Mouse (Mus musculus) heart, embryonic 12.5 days (tissue): Measurements from ENCODE around the gene Nup85. TPM values are rescaled to one million over a fixed set of nuclear protein-coding genes. Genes with fewer than 3 reads are reported as not detected.

Experiments
- ATAC-seq: fragments of 200-750 bp; cut with Nextera tagmentation; 2 replicates; pipeline ENCODE4 v1.8.0; 2017; ENCODE audit warnings: moderate TSS enrichment, moderate library complexity; ENCODE audit not compliant: insufficient number of reproducible peaks, low FRiP score
- H3K27ac ChIP-seq: fragments of 300-500 bp; sonication (generic); 2 replicates; pipeline ENCODE4 v1.5.1; 2016; ENCODE audit warnings: mild to moderate bottlenecking, moderate library complexity; ENCODE audit not compliant: poor library complexity, severe bottlenecking
- H3K27me3 ChIP-seq: fragments of 300-500 bp; sonication (generic); replicated peaks from 2 replicates; pipeline ENCODE4 v1.6.1; 2016; ENCODE audit warnings: mild to moderate bottlenecking, moderate library complexity
- H3K36me3 ChIP-seq: fragments of 300-500 bp; sonication (generic); 2 replicates; pipeline ENCODE4 v1.6.1; 2016; ENCODE audit warnings: mild to moderate bottlenecking, moderate library complexity
- H3K4me1 ChIP-seq: fragments of 300-500 bp; sonication (generic); replicated peaks from 2 replicates; pipeline ENCODE4 v1.6.1; 2016; ENCODE audit warnings: mild to moderate bottlenecking
- H3K4me2 ChIP-seq: fragments of 300-500 bp; sonication (generic); 2 replicates; pipeline ENCODE4 v1.6.1; 2016; ENCODE audit warnings: mild to moderate bottlenecking, moderate library complexity
- H3K4me3 ChIP-seq: fragments of 300-500 bp; sonication (generic); 2 replicates; pipeline ENCODE4 v1.5.1; 2016; ENCODE audit warnings: mild to moderate bottlenecking
- H3K9ac ChIP-seq: fragments of 300-500 bp; sonication (generic); 2 replicates; pipeline ENCODE4 v1.6.1; 2016; ENCODE audit warnings: mild to moderate bottlenecking, moderate library complexity
- H3K9me3 ChIP-seq: fragments of 300-500 bp; sonication (generic); replicated peaks from 2 replicates; pipeline ENCODE4 v1.6.1; 2016; ENCODE audit warnings: mild to moderate bottlenecking, moderate library complexity
- WGBS: fragments of 180-500 bp; shearing (Covaris S2); methylation state at CpG from one replicate; pipeline ENCODE4 v1.1.7; 2016; 5-methylcytosine and 5-hydroxymethylcytosine counted together
- polyA plus RNA-seq: library from polyadenylated mRNA; unstranded; fragments of >200 nt; fragmentation: Nextera tagmentation; extraction: Ambion mirVana; gene quantifications from 2 replicates; pipeline ENCODE4 v1.2.1, GENCODE M21; 2016

Gene Nup85
- polyA plus RNA-seq, 1 experiment from 2014 or later: 117 TPM

GRCm38 (mm10) chr11:115614346-115615107, 50.3 kb downstream of the Nup85 start:
- H3K9me3 ChIP-seq: no peaks in the 10 kb centered on the region
- H3K4me2 ChIP-seq: no peak overlapping the region; the same call in 1 of the 2 replicates
- peak overlapping the region; percentile 10; the same call in 1 of the 2 replicates for H3K27ac ChIP-seq
- 78% methylated on average over 10 of the region's 10 CpGs for WGBS
- peaks cover 39% of the 10 kb centered on the region for H3K4me1 ChIP-seq
- no peaks in the 10 kb centered on the region for H3K27me3 ChIP-seq
- ATAC-seq: no peak
- H3K9ac ChIP-seq: 0 out of 2 replicates have a peak overlapping the region, but pooled peaks have one; percentile 32
- no peak overlapping the region for H3K4me3 ChIP-seq
- peaks cover 48% of the 10 kb centered on the region for H3K36me3 ChIP-seq

GRCm38 (mm10) chr11:115615108-115615825, 51.0 kb downstream of the Nup85 start:
- H3K36me3 ChIP-seq: peaks cover 50% of the 10 kb centered on the region
- no peaks in the 10 kb centered on the region for H3K27me3 ChIP-seq
- 70% methylated on average over 15 of the region's 15 CpGs for WGBS
- peaks cover 39% of the 10 kb centered on the region for H3K4me1 ChIP-seq
- H3K4me3 ChIP-seq: no peak overlapping the region
- 0 out of 2 replicates have a peak overlapping the region, but pooled peaks have one; percentile 27 for H3K9ac ChIP-seq
- peak overlapping the region; percentile 10 for H3K27ac ChIP-seq
- ATAC-seq: no peak
- no peak overlapping the region; the same call in 1 of the 2 replicates for H3K4me2 ChIP-seq
- H3K9me3 ChIP-seq: no peaks in the 10 kb centered on the region

DNA sequence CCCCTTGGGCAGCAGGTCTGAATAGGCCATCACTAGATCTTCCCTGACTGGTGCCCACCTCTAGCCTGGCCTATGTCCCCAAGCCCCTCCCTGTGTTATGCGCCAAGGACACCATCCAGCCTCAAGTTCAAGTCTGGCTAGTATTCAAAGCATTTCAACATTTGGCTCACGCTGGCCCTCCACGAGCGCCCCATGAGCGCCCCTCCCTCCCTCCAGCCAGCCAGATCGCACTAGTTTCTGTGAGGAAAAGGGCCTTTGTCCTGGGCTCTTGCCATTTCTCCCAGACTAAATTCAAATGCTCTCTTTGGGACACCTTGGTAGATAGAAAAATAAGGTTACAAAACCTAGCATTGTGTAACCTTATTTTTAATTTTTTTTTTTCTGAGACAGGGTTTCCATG, 51.6 kb downstream of the Nup85 start:
- ATAC-seq: no peak
- H3K4me3 ChIP-seq: no peak overlapping the region
- H3K9me3 ChIP-seq: no peaks in the 10 kb centered on the region
- peaks cover 56% of the 10 kb centered on the region for H3K36me3 ChIP-seq
- H3K4me2 ChIP-seq: no peak overlapping the region
- peaks cover 39% of the 10 kb centered on the region for H3K4me1 ChIP-seq
- WGBS: 85% methylated on average over 6 of the region's 6 CpGs
- 0 out of 2 replicates have a peak overlapping the region, but pooled peaks have one; percentile 27 for H3K9ac ChIP-seq
- H3K27ac ChIP-seq: no peak overlapping the region
- no peaks in the 10 kb centered on the region for H3K27me3 ChIP-seq

- Histone ChIP-seq H3K27ac (no peak overlapping the region), H3K4me3 (no peak overlapping the region), H3K9ac (no peak overlapping the region), H3K36me3 (peaks cover 61% of the 10 kb centered on the region), H3K9me3 (no peaks in the 10 kb centered on the region), H3K4me2 (no peak overlapping the region), H3K27me3 (no peaks in the 10 kb centered on the region), H3K4me1 (peaks cover 39% of the 10 kb centered on the region)
- ATAC-seq: no peak
- WGBS: 86% methylated on average over 7 of the region's 7 CpGs
Measured at GRCm38 (mm10) chr11:115616371-115616770, 52.1 kb downstream of the Nup85 start.

DNA sequence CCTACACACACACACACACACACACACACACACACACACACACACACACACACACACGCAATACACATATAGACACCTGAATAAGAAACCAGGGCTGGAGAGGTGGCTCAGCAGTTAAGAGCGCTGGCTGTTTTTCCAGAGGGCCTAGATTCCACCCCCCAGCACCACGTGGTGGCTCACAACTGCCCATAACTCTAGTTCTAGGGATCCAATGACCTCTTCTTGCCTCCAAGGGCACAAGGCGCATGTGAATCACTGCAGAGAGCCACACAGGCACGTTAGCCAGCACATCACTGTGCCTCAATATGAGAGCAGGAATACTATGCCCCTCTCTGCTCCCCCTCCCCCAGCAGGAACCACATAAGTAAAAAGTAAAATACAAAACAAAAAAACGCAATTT, 52.7 kb downstream of the Nup85 start:
- H3K9me3 ChIP-seq: no peaks in the 10 kb centered on the region
- peaks cover 35% of the 10 kb centered on the region for H3K4me1 ChIP-seq
- H3K9ac ChIP-seq: no peak overlapping the region
- no peak overlapping the region for H3K4me2 ChIP-seq
- H3K4me3 ChIP-seq: no peak overlapping the region
- H3K36me3 ChIP-seq: peaks cover 65% of the 10 kb centered on the region
- ATAC-seq: no peak
- H3K27me3 ChIP-seq: no peaks in the 10 kb centered on the region
- 0 out of 2 replicates have a peak overlapping the region, but pooled peaks have one; percentile 14 for H3K27ac ChIP-seq
- WGBS: 72% methylated on average over 6 of the region's 6 CpGs

DNA sequence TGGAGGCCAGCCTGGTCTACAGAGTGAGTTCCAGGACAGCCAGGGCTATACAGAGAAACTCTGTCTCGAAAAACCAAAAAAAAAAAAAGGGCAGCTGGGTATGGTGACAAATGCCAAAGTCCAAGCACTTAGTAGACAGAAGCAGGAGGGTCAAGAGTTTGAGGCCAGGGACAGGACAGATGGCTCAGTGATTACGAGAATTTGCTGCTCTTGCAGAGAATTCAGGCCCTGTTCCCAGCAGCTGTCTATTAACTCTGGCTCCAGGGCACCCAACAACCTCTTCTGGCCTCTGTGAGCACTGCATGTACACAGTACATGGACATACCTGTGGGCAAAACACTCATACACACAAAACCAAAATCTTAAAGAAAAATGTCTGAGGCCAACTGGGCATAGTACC, 53.8 kb downstream of the Nup85 start:
- Histone ChIP-seq H3K27me3 (no peaks in the 10 kb centered on the region), H3K4me1 (peaks cover 33% of the 10 kb centered on the region), H3K27ac (no peak overlapping the region), H3K4me3 (no peak overlapping the region), H3K36me3 (peaks cover 75% of the 10 kb centered on the region), H3K9ac (no peak overlapping the region), H3K4me2 (no peak overlapping the region), H3K9me3 (no peaks in the 10 kb centered on the region)
- WGBS: 92% methylated on average over 2 of the region's 2 CpGs
- no peak for ATAC-seq

- WGBS: 89% methylated on average over 16 of the region's 16 CpGs
- no peak for ATAC-seq
- H3K27ac ChIP-seq: no peak overlapping the region
- no peak overlapping the region for H3K4me3 ChIP-seq
- H3K27me3 ChIP-seq: no peaks in the 10 kb centered on the region
- no peaks in the 10 kb centered on the region for H3K9me3 ChIP-seq
- H3K36me3 ChIP-seq: peaks cover 84% of the 10 kb centered on the region
- peaks cover 26% of the 10 kb centered on the region for H3K4me1 ChIP-seq
- H3K9ac ChIP-seq: no peak overlapping the region
- H3K4me2 ChIP-seq: no peak overlapping the region
Measured at GRCm38 (mm10) chr11:115618732-115619516, 54.7 kb downstream of the Nup85 start.

- Histone ChIP-seq H3K9me3 (no peaks in the 10 kb centered on the region), H3K4me1 (peaks cover 16% of the 10 kb centered on the region), H3K27me3 (no peaks in the 10 kb centered on the region), H3K36me3 (peaks cover 81% of the 10 kb centered on the region), H3K9ac (no peak overlapping the region), H3K4me2 (no peak overlapping the region), H3K4me3 (no peak overlapping the region), H3K27ac (no peak overlapping the region)
- ATAC-seq: no peak
- WGBS: 91% methylated on average over 7 of the region's 7 CpGs
Measured at GRCm38 (mm10) chr11:115619949-115620348, 55.7 kb downstream of the Nup85 start.

- no peak overlapping the region for H3K4me3 ChIP-seq
- H3K27me3 ChIP-seq: no peaks in the 10 kb centered on the region
- WGBS: 77% methylated on average over 9 of the region's 9 CpGs
- no peak overlapping the region for H3K9ac ChIP-seq
- peaks cover 14% of the 10 kb centered on the region for H3K4me1 ChIP-seq
- no peak overlapping the region for H3K4me2 ChIP-seq
- no peaks in the 10 kb centered on the region for H3K9me3 ChIP-seq
- ATAC-seq: no peak
- H3K36me3 ChIP-seq: peaks cover 53% of the 10 kb centered on the region
- no peak overlapping the region for H3K27ac ChIP-seq
Measured at GRCm38 (mm10) chr11:115623487-115624070, 59.3 kb downstream of the Nup85 start.

DNA sequence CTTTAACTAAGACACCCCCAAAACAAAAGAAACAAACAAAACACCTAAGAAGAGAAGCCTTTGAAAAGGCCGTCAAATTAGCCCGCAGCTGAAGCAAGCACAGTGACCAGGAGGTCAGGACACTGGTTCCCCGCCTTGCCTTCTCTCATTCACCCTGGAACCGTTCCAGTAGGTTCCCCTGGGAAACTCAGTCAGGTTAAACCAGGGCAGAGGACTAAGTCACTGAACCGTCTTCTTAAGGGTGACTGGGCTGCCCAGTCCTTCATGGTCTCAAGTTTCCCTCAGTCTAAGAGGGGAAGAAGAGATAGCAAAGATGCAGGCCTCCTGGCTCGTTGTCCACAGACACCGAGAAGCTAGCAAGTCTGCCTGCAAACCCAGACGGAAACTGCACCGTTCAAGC, 61.6 kb downstream of the Nup85 start:
- no peak for ATAC-seq
- no peaks in the 10 kb centered on the region for H3K9me3 ChIP-seq
- H3K4me3 ChIP-seq: no peak overlapping the region
- WGBS: 81% methylated on average over 9 of the region's 9 CpGs
- H3K4me2 ChIP-seq: no peak overlapping the region
- peaks cover 32% of the 10 kb centered on the region for H3K36me3 ChIP-seq
- no peak overlapping the region for H3K9ac ChIP-seq
- no peaks in the 10 kb centered on the region for H3K27me3 ChIP-seq
- no peak overlapping the region for H3K27ac ChIP-seq
- peaks cover 14% of the 10 kb centered on the region for H3K4me1 ChIP-seq
